Mouse (Mus musculus): Measurements from ENCODE around the gene Gm20388. TPM values are rescaled to one million over a fixed set of nuclear protein-coding genes. Genes with fewer than 3 reads are reported as not detected.

The Gm20388 gene
- polyA plus RNA-seq, 1 experiment, result 10.6 TPM

DNA sequence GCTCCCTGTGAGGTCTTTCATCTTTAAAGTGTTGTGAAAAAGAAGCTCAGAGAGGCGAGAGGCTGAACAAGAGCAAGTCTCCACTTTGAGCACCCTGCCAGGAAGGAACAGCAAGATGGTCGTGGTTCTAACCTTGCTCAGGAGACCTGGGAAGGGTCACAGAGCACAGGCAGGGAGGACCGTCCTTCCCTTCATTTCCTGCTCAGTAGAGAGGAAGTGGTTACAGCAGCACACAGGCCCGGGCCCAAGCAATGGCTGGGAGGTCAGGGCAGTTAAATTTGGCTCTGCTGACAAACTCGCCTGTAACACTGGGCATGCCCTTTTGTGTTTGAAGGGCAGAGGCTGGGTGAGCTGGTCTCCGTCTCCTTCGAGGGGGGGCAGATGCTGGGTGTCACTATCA is 914.0 kb downstream of the Gm20388 start:
- Histone ChIP-seq H3K27ac (ENCODE audit: control insufficient read depth, insufficient read depth, low read depth, low read length, poor library complexity) (no peak overlapping the region), H3K4me3 (replicated peaks; ENCODE audit: control insufficient read depth, low read depth, low read length) (no peak overlapping the region), H3K4me1 (ENCODE audit: control insufficient read depth, insufficient read depth, low read length) (no peaks in the 10 kb centered on the region)
- WGBS, result 8% methylated on average over 7 of the region's 7 CpGs
- TF ChIP-seq POLR2A (IDR thresholded peaks at IDR 0.05; ENCODE audit: borderline replicate concordance, control insufficient read depth, low read depth, low read length), result no peak
- TF ChIP-seq CTCF (IDR thresholded peaks at IDR 0.05; ENCODE audit: control insufficient read depth, insufficient read depth, low read length), result no peak

- Histone ChIP-seq H3K27ac (ENCODE audit: control insufficient read depth, insufficient read depth, low read depth, low read length, poor library complexity) (no peak overlapping the region), H3K4me1 (ENCODE audit: control insufficient read depth, insufficient read depth, low read length) (no peaks in the 10 kb centered on the region; the same call in 1 of the 2 replicates), H3K4me3 (replicated peaks; ENCODE audit: control insufficient read depth, low read depth, low read length) (no peak overlapping the region)
- no peak for TF ChIP-seq POLR2A (IDR thresholded peaks at IDR 0.05; ENCODE audit: borderline replicate concordance, control insufficient read depth, low read depth, low read length)
- peak; percentile 96 for TF ChIP-seq CTCF (IDR thresholded peaks at IDR 0.05; ENCODE audit: control insufficient read depth, insufficient read depth, low read length)
- WGBS, result 14% methylated on average over 14 of the region's 14 CpGs
Measured at GRCm38 (mm10) chr8:120828279-120828678, 917.6 kb downstream of the Gm20388 start.

GRCm38 (mm10) chr8:120830661-120831060 is 920.0 kb downstream of the Gm20388 start:
- no peaks in the 10 kb centered on the region; the same call in 1 of the 2 replicates for H3K4me1 ChIP-seq (ENCODE audit: control insufficient read depth, insufficient read depth, low read length)
- TF ChIP-seq CTCF (IDR thresholded peaks at IDR 0.05; ENCODE audit: control insufficient read depth, insufficient read depth, low read length) (no peak), POLR2A (IDR thresholded peaks at IDR 0.05; ENCODE audit: borderline replicate concordance, control insufficient read depth, low read depth, low read length) (no peak)
- no peak overlapping the region for H3K27ac ChIP-seq (ENCODE audit: control insufficient read depth, insufficient read depth, low read depth, low read length, poor library complexity)
- WGBS, result 82% methylated on average over 12 of the region's 12 CpGs
- no peak overlapping the region for H3K4me3 ChIP-seq (replicated peaks; ENCODE audit: control insufficient read depth, low read depth, low read length)

DNA sequence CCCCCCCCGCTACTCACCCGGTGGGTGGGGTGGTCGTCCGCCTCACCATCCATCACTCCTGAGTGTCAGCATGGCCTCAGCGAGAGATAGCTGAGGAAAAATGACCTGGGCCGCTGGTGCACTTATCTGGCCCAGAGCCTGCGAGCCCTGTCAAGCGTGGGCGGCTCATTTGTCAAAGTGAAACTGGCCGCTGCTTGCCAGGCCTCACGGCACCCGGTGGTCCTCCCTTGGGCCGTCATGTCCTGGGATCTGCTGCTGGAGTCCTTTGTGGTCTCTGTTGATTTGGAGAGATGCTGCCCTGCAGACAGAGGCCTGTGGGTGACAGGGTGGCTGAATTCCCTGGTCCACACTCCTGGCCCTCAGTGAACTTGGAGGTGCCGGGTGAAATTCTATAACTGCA is 921.4 kb downstream of the Gm20388 start:
- 13% methylated on average over 14 of the region's 14 CpGs for WGBS
- no peak for TF ChIP-seq CTCF (IDR thresholded peaks at IDR 0.05; ENCODE audit: control insufficient read depth, insufficient read depth, low read length)
- no peak for TF ChIP-seq POLR2A (IDR thresholded peaks at IDR 0.05; ENCODE audit: borderline replicate concordance, control insufficient read depth, low read depth, low read length)
- Histone ChIP-seq H3K4me1 (ENCODE audit: control insufficient read depth, insufficient read depth, low read length) (no peaks in the 10 kb centered on the region; the same call in 1 of the 2 replicates), H3K4me3 (replicated peaks; ENCODE audit: control insufficient read depth, low read depth, low read length) (no peak overlapping the region), H3K27ac (ENCODE audit: control insufficient read depth, insufficient read depth, low read depth, low read length, poor library complexity) (no peak overlapping the region)

- TF ChIP-seq POLR2A (IDR thresholded peaks at IDR 0.05; ENCODE audit: borderline replicate concordance, control insufficient read depth, low read depth, low read length), result no peak
- TF ChIP-seq CTCF (IDR thresholded peaks at IDR 0.05; ENCODE audit: control insufficient read depth, insufficient read depth, low read length), result no peak
- no peaks in the 10 kb centered on the region; the same call in 1 of the 2 replicates for H3K4me1 ChIP-seq (ENCODE audit: control insufficient read depth, insufficient read depth, low read length)
- H3K4me3 ChIP-seq (replicated peaks; ENCODE audit: control insufficient read depth, low read depth, low read length), result no peak overlapping the region
- WGBS, result 65% methylated on average over 4 of the region's 4 CpGs
- no peak overlapping the region for H3K27ac ChIP-seq (ENCODE audit: control insufficient read depth, insufficient read depth, low read depth, low read length, poor library complexity)
Measured at GRCm38 (mm10) chr8:120833196-120833595, 922.6 kb downstream of the Gm20388 start.

- Histone ChIP-seq H3K27ac (ENCODE audit: control insufficient read depth, insufficient read depth, low read depth, low read length, poor library complexity) (no peak overlapping the region), H3K4me1 (ENCODE audit: control insufficient read depth, insufficient read depth, low read length) (no peaks in the 10 kb centered on the region), H3K4me3 (replicated peaks; ENCODE audit: control insufficient read depth, low read depth, low read length) (no peak overlapping the region)
- 90% methylated on average over 14 of the region's 14 CpGs for WGBS
- no peak for TF ChIP-seq CTCF (IDR thresholded peaks at IDR 0.05; ENCODE audit: control insufficient read depth, insufficient read depth, low read length)
Measured at GRCm38 (mm10) chr8:120839031-120839430, 928.4 kb downstream of the Gm20388 start.

DNA sequence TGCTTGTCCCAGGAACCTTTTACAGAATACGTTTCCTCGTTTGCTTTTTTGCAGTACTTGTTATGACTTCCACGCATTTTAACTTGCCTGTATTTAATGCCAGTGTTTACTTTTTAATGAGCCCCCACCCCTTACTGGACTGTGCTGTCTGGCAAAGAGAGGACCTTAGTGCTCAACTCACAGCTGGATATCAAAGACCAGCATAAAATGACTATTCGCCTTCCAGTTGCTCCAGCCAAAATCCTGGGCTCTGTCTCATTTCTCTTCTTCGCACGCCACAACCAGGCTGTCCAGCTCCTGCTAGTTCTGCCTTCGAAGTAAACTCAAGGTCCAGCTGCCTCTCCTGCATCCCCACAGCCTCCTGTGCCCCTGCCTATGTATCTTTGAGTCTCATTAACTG is 932.4 kb downstream of the Gm20388 start:
- TF ChIP-seq CTCF (IDR thresholded peaks at IDR 0.05; ENCODE audit: control insufficient read depth, insufficient read depth, low read length) (no peak), POLR2A (IDR thresholded peaks at IDR 0.05; ENCODE audit: borderline replicate concordance, control insufficient read depth, low read depth, low read length) (no peak)
- Histone ChIP-seq H3K4me1 (ENCODE audit: control insufficient read depth, insufficient read depth, low read length) (no peaks in the 10 kb centered on the region), H3K4me3 (replicated peaks; ENCODE audit: control insufficient read depth, low read depth, low read length) (no peak overlapping the region), H3K27ac (ENCODE audit: control insufficient read depth, insufficient read depth, low read depth, low read length, poor library complexity) (no peak overlapping the region)
- 74% methylated on average over 7 of the region's 7 CpGs for WGBS

GRCm38 (mm10) chr8:120846018-120846417 is 935.4 kb downstream of the Gm20388 start:
- H3K27ac ChIP-seq (ENCODE audit: control insufficient read depth, insufficient read depth, low read depth, low read length, poor library complexity), result no peak overlapping the region
- no peak overlapping the region for H3K4me3 ChIP-seq (replicated peaks; ENCODE audit: control insufficient read depth, low read depth, low read length)
- TF ChIP-seq CTCF (IDR thresholded peaks at IDR 0.05; ENCODE audit: control insufficient read depth, insufficient read depth, low read length), result no peak
- TF ChIP-seq POLR2A (IDR thresholded peaks at IDR 0.05; ENCODE audit: borderline replicate concordance, control insufficient read depth, low read depth, low read length), result no peak
- H3K4me1 ChIP-seq (ENCODE audit: control insufficient read depth, insufficient read depth, low read length), result no peaks in the 10 kb centered on the region
- WGBS, result 73% methylated on average over 5 of the region's 5 CpGs

DNA sequence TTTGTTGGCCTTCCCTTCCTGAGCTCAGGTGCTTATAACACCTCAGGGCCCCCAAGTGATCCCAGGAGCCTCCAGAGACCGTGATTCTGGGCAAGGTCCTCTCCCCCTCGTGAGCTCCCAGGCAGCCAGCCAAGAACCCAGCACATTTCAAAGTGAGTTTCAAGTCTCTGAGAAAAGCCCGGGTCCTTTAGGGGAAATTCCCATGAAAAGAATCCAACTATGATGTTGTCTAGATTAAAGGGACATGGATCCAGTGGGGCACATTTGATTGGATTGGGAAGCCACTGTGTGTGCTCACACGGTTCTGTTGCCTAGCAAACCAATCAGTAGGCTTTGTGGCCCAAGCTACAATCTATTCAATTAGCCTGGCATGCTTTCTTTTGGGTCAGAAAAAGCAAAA is 936.6 kb downstream of the Gm20388 start:
- Histone ChIP-seq H3K4me1 (ENCODE audit: control insufficient read depth, insufficient read depth, low read length) (no peaks in the 10 kb centered on the region), H3K4me3 (replicated peaks; ENCODE audit: control insufficient read depth, low read depth, low read length) (no peak overlapping the region), H3K27ac (ENCODE audit: control insufficient read depth, insufficient read depth, low read depth, low read length, poor library complexity) (no peak overlapping the region)
- no peak for TF ChIP-seq CTCF (IDR thresholded peaks at IDR 0.05; ENCODE audit: control insufficient read depth, insufficient read depth, low read length)
- TF ChIP-seq POLR2A (IDR thresholded peaks at IDR 0.05; ENCODE audit: borderline replicate concordance, control insufficient read depth, low read depth, low read length), result no peak
- 15% methylated on average over 4 of the region's 4 CpGs for WGBS

Measured in bone marrow, adult 2 months (tissue).